Mouse (Mus musculus): ENCODE results near the gene Akap6.
A peak's percentile ranks its signal among the peaks of the same experiment; 100 is the strongest.

Akap6 gene

GRCm38 (mm10) chr12:52922510-52922909, 223.3 kb downstream of the Akap6 start:
- no peak for DNase-seq

GRCm38 (mm10) chr12:52925448-52925847, 226.3 kb downstream of the Akap6 start:
- DNase-seq = peak; percentile 14

GRCm38 (mm10) chr12:52933832-52934231, 234.6 kb downstream of the Akap6 start:
- no peak for DNase-seq

GRCm38 (mm10) chr12:52934989-52935388, 235.8 kb downstream of the Akap6 start:
- no peak for DNase-seq

GRCm38 (mm10) chr12:52938786-52939185, 239.6 kb downstream of the Akap6 start:
- no peak for DNase-seq

- DNase-seq = peak; percentile 15
These were observed 240.3 kb downstream of the Akap6 start for GRCm38 (mm10) chr12:52939324-52939946.

- DNase-seq = no peak
These were observed 242.8 kb downstream of the Akap6 start for GRCm38 (mm10) chr12:52941941-52942340.

GRCm38 (mm10) chr12:52944274-52944673, 245.1 kb downstream of the Akap6 start:
- DNase-seq = no peak

- DNase-seq = no peak
These were observed 245.8 kb downstream of the Akap6 start for GRCm38 (mm10) chr12:52944949-52945348.

GRCm38 (mm10) chr12:52950660-52951059, 251.5 kb downstream of the Akap6 start:
- no peak for DNase-seq

GRCm38 (mm10) chr12:52957587-52957986, 258.4 kb downstream of the Akap6 start:
- no peak for DNase-seq

- DNase-seq = no peak
These were observed 258.8 kb downstream of the Akap6 start for GRCm38 (mm10) chr12:52957994-52958393.

GRCm38 (mm10) chr12:52991745-52992144, 292.6 kb downstream of the Akap6 start:
- DNase-seq = no peak

GRCm38 (mm10) chr12:53012336-53012735, 313.2 kb downstream of the Akap6 start:
- DNase-seq = peak; percentile 10

- no peak for DNase-seq
These were observed 315.4 kb downstream of the Akap6 start for GRCm38 (mm10) chr12:53014539-53014938.

GRCm38 (mm10) chr12:53024575-53025246, 325.5 kb downstream of the Akap6 start:
- DNase-seq = no peak

GRCm38 (mm10) chr12:53027308-53027707, 328.1 kb downstream of the Akap6 start:
- DNase-seq = no peak

GRCm38 (mm10) chr12:53028926-53029325, 329.7 kb downstream of the Akap6 start:
- DNase-seq = no peak

- no peak for DNase-seq
These were observed 330.7 kb downstream of the Akap6 start for GRCm38 (mm10) chr12:53029910-53030309.

GRCm38 (mm10) chr12:53032762-53033161, 333.6 kb downstream of the Akap6 start:
- peak; percentile 61 for DNase-seq

GRCm38 (mm10) chr12:53033404-53033913, 334.3 kb downstream of the Akap6 start:
- peak; percentile 59 for DNase-seq

- no peak for DNase-seq
These were observed 341.5 kb downstream of the Akap6 start for GRCm38 (mm10) chr12:53040634-53041033.

GRCm38 (mm10) chr12:53042739-53043138, 343.6 kb downstream of the Akap6 start:
- peak; percentile 54 for DNase-seq

GRCm38 (mm10) chr12:53057606-53058005, 358.4 kb downstream of the Akap6 start:
- DNase-seq = no peak

All from kidney, postnatal 14 days (tissue).